Mouse (Mus musculus): ENCODE data around the gene Pklr.

Gene Pklr

GRCm38 (mm10) chr3:89135958-89136357 is at the start of gene Pklr:
Gene Pklr, plus strand, starts transcription at chr3:89136142.
- in situ Hi-C loops (cut with MboI; ENCODE audit: low pct_unique_long_range_greater_than_20kb in 1 of 2, low sequenced_read_pairs in 2 of 2, unreplicated experiment in 1 of 2), result no loop called here

- in situ Hi-C loops (cut with MboI; ENCODE audit: low pct_unique_long_range_greater_than_20kb in 1 of 2, low sequenced_read_pairs in 2 of 2, unreplicated experiment in 1 of 2), result no loop called here
Observed at GRCm38 (mm10) chr3:89087338-89088110, 48.4 kb upstream of the Pklr start.

GRCm38 (mm10) chr3:89088974-89089373 is 47.0 kb upstream of the Pklr start:
- in situ Hi-C loops (cut with MboI; ENCODE audit: low pct_unique_long_range_greater_than_20kb in 1 of 2, low sequenced_read_pairs in 2 of 2, unreplicated experiment in 1 of 2), result no loop called here

- in situ Hi-C loops (cut with MboI; ENCODE audit: low pct_unique_long_range_greater_than_20kb in 1 of 2, low sequenced_read_pairs in 2 of 2, unreplicated experiment in 1 of 2), result no loop called here
Observed at GRCm38 (mm10) chr3:89089882-89090591, 45.9 kb upstream of the Pklr start.

- in situ Hi-C loops (cut with MboI; ENCODE audit: low pct_unique_long_range_greater_than_20kb in 1 of 2, low sequenced_read_pairs in 2 of 2, unreplicated experiment in 1 of 2), result no loop called here
Observed at GRCm38 (mm10) chr3:89090694-89091655, 45.0 kb upstream of the Pklr start.

- in situ Hi-C loops (cut with MboI; ENCODE audit: low pct_unique_long_range_greater_than_20kb in 1 of 2, low sequenced_read_pairs in 2 of 2, unreplicated experiment in 1 of 2), result no loop called here
Observed at GRCm38 (mm10) chr3:89091811-89092508, 44.0 kb upstream of the Pklr start.

GRCm38 (mm10) chr3:89092509-89093090 is 43.3 kb upstream of the Pklr start:
- in situ Hi-C loops (cut with MboI; ENCODE audit: low pct_unique_long_range_greater_than_20kb in 1 of 2, low sequenced_read_pairs in 2 of 2, unreplicated experiment in 1 of 2), result no loop called here

- in situ Hi-C loops (cut with MboI; ENCODE audit: low pct_unique_long_range_greater_than_20kb in 1 of 2, low sequenced_read_pairs in 2 of 2, unreplicated experiment in 1 of 2), result no loop called here
Observed at GRCm38 (mm10) chr3:89093175-89093574, 42.8 kb upstream of the Pklr start, which contains the start of gene Rusc1. Gene Rusc1, minus strand, starts transcription at chr3:89093311.

- in situ Hi-C loops (cut with MboI; ENCODE audit: low pct_unique_long_range_greater_than_20kb in 1 of 2, low sequenced_read_pairs in 2 of 2, unreplicated experiment in 1 of 2), result no loop called here
Observed at GRCm38 (mm10) chr3:89094021-89094420, 41.9 kb upstream of the Pklr start.

- in situ Hi-C loops (cut with MboI; ENCODE audit: low pct_unique_long_range_greater_than_20kb in 1 of 2, low sequenced_read_pairs in 2 of 2, unreplicated experiment in 1 of 2), result no loop called here
Observed at GRCm38 (mm10) chr3:89100811-89101210, 35.1 kb upstream of the Pklr start, which contains the start of gene Gm43738. Gene Gm43738, minus strand, starts transcription at chr3:89101099.

- in situ Hi-C loops (cut with MboI; ENCODE audit: low pct_unique_long_range_greater_than_20kb in 1 of 2, low sequenced_read_pairs in 2 of 2, unreplicated experiment in 1 of 2), result no loop called here
Observed at GRCm38 (mm10) chr3:89101459-89101811, 34.5 kb upstream of the Pklr start.

GRCm38 (mm10) chr3:89101812-89102494 is 34.0 kb upstream of the Pklr start, which contains the start of gene Fdps:
Gene Fdps, minus strand, starts transcription at chr3:89101959.
- in situ Hi-C loops (cut with MboI; ENCODE audit: low pct_unique_long_range_greater_than_20kb in 1 of 2, low sequenced_read_pairs in 2 of 2, unreplicated experiment in 1 of 2), result no loop called here

- in situ Hi-C loops (cut with MboI; ENCODE audit: low pct_unique_long_range_greater_than_20kb in 1 of 2, low sequenced_read_pairs in 2 of 2, unreplicated experiment in 1 of 2), result no loop called here
Observed at GRCm38 (mm10) chr3:89102495-89103290, 33.2 kb upstream of the Pklr start.

- in situ Hi-C loops (cut with MboI; ENCODE audit: low pct_unique_long_range_greater_than_20kb in 1 of 2, low sequenced_read_pairs in 2 of 2, unreplicated experiment in 1 of 2), result no loop called here
Observed at GRCm38 (mm10) chr3:89103291-89103595, 32.7 kb upstream of the Pklr start.

- in situ Hi-C loops (cut with MboI; ENCODE audit: low pct_unique_long_range_greater_than_20kb in 1 of 2, low sequenced_read_pairs in 2 of 2, unreplicated experiment in 1 of 2), result no loop called here
Observed at GRCm38 (mm10) chr3:89106881-89107280, 29.1 kb upstream of the Pklr start.

GRCm38 (mm10) chr3:89107545-89107944 is 28.4 kb upstream of the Pklr start:
- in situ Hi-C loops (cut with MboI; ENCODE audit: low pct_unique_long_range_greater_than_20kb in 1 of 2, low sequenced_read_pairs in 2 of 2, unreplicated experiment in 1 of 2), result no loop called here

GRCm38 (mm10) chr3:89108146-89108545 is 27.8 kb upstream of the Pklr start:
- in situ Hi-C loops (cut with MboI; ENCODE audit: low pct_unique_long_range_greater_than_20kb in 1 of 2, low sequenced_read_pairs in 2 of 2, unreplicated experiment in 1 of 2), result no loop called here

Measured in mouse embryonic stem cell (cell line).